Mouse (Mus musculus) heart, postnatal 25 days (tissue): ENCODE measurements around the gene Mea1. TPM values are rescaled to one million over a fixed set of nuclear protein-coding genes. Genes with fewer than 3 reads are reported as not detected.
A peak's percentile ranks its signal among the peaks of the same experiment; 100 is the strongest.

Experiments used
- DNase-seq: peaks from one replicate; pipeline ENCODE4 v3.0.0; 2022; ENCODE audit warnings: low spot score
- intact Hi-C: fragments of 180-260 bp; cut with DNase I; formaldehyde crosslinking; loops from one replicate; pipeline ENCODE4 v1.15.1; 2025
- total RNA-seq, 2 experiments: library from RNA; stranded (reverse); gene quantifications; 2 replicates each; pipeline ENCODE4 v1.2.3; 2021

Mea1 gene
- total RNA-seq, result 10 to 100 TPM; 48.6 to 53.8 TPM

DNA sequence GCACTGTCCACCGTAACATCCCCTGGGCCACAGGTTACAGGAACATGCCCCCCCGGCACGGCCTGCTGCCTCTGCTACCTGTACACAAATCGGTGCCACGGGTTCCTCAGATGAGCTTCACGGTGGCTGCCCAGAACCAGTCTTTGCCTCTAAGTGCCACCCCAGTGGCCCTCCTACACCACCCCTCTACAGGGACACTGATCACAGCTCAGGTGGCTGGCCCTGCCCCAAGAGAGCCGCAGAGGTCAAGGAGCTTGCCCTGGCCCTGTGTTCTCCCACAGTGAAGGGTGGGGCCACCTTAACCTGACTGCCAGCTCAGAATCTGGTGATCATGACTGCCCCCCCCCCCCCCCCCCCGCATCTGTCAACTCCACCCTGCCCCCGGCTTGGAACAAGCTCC lies at the start of gene Mea1:
TSS of gene Mea1 (plus strand) at position 378 of the 400 bp plus-strand sequence.
- intact Hi-C loops, result no loop called here

DNA sequence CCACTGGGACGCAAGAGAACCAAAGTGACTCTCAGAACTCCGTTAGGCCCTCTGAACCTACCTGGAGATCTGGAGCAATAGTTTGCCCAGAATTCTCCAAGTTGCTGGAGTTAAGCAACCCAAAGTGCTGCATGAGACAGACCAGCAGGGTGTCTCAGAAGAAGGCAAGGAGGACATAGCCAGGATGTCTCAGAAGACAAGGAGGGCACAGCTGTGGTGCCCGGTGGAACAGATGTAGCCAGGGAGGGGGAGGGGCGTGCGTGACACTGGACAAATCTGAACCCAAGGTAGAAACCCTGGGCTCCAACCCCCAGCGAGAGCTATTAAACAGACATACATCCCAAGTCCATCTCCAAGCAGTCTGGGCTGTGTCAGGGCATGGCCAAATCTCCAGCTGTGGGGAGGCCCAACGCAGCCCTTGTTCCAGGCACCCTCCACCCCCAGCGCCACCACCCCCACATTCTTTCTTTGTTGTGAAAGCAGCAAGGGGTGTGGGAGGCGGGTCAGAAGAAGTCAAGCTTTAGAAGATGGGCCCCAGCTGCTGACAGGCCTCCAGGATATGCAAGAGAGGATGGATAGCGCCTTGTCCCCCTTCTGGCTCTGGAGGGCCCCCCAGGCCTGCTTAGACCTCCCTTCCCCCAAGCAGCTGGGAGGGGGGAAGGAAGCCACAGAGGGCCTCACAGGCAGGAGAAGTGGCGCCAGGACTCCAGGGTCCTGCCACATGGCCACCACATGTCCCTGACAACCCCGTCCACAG lies 48.7 kb upstream of the Mea1 start:
- DNase-seq, result peak; percentile 55
- intact Hi-C loops, result no loop called here

More for the DNA sequence above, at the start of gene Mea1:
- DNase-seq, result no peak

DNA sequence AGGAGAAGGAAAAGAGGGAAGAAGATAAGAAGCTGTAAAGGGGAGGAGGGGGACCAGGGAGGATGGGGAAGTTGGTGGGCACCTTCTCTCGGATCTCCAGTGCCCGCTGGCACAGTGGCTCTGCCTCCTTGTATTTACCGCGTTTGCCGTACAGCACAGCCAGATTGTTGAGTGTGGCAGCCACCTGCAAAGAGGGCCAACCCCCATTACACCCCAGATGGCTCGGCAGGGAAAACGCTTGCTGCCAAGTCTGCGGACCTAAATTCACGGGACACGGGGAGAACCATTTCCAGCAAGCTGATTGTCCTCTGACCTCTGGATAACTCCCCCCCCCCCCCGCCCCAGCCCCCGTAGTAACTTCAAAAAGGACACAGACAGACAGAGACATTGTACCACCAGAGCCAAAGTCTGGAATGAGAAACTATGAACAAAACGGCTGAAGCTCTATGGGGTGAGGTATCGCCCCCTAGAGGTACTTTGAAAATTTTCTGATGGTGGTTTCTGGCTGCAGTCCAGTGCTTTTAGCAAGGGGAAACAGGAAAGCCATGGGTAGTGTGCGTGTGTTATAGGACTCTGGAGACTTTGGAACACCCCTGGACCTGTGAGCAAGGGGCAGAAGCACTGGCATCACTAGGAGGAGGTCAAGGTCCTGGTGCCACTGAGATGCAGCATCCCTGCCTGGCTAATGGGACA lies 41.6 kb upstream of the Mea1 start:
- intact Hi-C loops, result loop anchor here (2.0 to 5.0 kb wide), 2 partner anchors 35 to 112 kb away; no protein-coding TSS in a partner anchor
- DNase-seq, result no peak

DNA sequence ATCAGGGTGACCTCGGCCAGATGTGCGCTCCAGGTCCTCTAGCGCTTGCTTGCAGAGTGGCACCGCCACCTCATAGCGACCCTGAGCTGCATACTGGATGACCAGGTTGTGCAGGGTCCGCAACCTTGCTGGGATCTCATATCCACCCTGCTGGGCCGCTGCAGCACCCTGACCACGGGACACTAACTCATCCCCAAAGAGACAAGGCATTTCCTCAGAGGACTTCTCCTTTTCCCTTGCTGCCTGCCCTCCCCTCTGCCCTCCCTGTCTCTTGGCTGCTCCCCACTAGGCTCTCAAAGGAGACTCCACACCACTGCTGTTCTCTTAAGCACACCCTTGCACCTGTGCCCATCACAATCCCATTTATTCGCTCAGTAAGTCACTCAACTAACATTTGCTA lies 38.7 kb upstream of the Mea1 start:
- intact Hi-C loops, result loop anchor here (5.0 kb wide), 1 partner anchor 38 kb away; no protein-coding TSS in a partner anchor
- DNase-seq, result no peak

DNA sequence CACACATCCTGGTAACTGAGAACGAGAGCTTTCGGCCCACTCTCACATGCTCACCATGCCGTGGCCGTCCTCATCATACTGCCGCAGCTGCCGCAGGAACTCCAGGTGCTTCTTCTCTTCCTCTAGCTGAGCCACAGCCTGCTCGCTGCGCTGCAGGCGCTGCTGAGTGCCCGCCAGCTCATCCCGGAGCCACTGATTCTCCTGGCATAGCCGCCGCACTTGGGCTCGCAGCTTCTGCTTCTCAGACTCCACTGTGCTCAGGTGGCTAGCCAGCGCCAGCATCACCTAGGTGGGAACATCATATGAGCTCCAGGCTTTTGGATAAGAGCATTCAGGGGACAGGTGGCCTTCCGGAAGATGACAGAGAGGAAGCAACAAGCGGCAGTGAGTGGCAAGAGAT lies 36.5 kb upstream of the Mea1 start:
- intact Hi-C loops, result no loop called here
- DNase-seq, result no peak

DNA sequence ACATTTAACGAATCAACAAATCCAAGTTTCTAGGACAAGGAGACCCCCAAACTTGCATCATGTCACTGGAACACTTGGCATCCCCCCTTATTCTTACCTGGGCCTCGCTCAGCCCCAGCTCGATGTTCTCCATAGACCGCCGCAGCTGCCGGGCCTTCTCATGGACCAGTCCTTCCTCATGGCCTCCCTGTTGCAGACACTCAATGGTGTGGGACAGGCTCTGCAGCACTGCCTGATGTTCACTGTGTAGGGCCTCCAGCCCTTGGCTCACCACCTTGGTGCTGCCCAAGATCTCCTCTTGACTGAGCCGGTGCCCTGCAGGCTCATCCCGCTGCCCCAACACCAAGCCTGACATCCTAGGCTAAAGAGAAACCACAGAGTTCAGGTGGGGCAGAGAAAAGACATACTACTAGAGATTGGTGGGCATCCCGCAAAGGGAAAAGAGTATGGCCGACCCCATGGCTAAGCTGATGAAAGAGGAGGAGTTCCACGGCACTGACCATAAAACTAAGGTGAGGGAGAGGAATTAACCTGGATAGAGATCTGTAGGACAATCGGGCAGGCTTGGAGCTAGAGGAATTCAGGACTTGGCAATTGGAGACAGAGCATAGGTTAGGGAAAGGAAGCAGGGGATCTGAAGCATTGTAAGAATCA lies 34.3 kb upstream of the Mea1 start:
- DNase-seq, result no peak
- intact Hi-C loops, result loop anchor here (2.0 kb wide), 1 partner anchor 87 kb away; the partner anchor contains the start of gene Srf

DNA sequence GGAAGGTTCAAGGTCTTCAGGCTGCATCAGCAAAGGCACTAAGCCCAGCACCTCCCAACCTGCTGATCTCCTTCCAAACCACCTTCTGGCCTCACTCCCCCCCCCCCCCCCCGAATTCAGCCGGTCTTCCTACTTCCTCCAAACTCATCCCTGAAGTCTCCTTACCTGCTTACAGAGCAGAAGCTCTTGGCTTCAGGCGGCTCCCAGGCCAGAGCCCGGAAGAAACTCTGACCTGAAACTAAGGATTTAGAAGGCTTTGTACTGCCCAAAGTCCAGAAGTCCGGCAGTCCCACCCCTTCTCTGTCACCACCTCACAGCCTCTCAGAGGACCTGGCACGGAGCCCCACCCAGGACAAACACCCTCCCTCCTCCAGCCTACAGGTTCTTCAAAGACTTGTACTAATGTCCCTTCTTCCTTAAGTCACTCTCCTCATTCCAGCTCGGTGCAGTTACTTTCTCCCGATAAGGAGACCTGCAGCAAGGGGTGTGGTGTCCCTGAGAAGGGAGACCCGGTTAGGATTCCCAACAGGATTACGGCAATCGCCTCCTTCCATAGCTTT lies 33.6 kb upstream of the Mea1 start:
- DNase-seq, result no peak
- intact Hi-C loops, result loop anchor here (2.0 kb wide), 1 partner anchor 88 kb away; the partner anchor contains the start of gene Srf

DNA sequence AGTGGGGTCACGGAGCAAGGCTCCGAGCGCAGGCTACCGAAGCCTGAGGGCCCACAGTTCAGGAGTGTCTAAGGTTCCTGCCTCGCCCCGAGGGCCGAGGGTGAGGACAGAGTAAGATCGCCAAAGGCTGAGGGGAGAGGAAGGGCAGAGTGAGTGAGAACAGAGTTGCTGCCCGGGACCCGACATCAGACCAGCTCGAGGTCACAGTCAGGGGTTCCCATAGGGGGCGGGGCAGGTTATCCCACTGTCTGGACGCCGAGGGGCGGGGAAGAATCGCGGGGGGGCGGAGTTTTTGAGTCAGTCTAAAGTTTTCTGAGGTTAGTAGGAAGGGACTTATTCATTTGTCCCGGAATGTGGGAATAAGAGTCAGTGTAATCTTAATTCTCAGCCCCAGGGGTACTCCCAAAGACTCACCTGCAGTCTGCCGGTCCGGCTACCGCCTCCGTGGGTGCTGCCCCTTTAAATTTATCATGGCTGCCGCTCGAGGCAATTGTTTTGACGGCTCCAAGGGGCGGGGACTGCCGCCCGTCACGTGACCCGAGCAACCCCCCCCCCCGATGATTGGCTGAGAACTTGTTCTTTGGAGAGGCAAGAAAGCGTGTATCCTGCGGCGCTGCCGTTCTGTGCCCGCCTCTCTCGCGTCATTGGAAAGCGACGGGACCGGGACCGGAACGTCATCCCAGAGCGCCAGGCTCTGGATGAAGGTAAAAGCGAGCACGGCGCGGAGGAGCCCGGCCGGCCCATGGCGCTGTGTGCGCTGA lies 32.9 kb upstream of the Mea1 start, which contains the start of the genes Klc4 and Mrpl2:
TSS of gene Klc4 (minus strand) at position 462 of the 761 bp plus-strand sequence.
TSS of gene Mrpl2 (plus strand) at position 669 of the 761 bp plus-strand sequence.
- DNase-seq, result peak; percentile 96
- intact Hi-C loops, result loop anchor here (2.0 kb wide), 2 partner anchors 67 to 89 kb away; partner anchors contain the start of gene Srf

DNA sequence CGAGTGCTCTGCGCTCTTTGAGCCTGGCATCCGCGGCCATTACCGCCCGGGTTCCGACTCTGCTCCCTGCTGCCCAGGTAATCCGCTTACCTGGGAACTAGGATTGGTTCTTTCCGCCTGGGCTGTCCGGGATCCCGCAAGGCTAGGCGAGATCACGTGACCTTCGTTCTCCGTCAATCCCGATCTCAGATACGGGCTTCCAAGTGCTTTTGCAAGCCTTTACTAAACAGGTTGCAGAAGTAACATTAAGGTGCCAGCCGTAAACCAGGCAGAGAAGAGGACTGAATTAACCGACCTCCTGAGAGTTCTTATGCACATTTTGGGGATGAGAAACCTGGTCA lies 32.3 kb upstream of the Mea1 start:
- no peak for DNase-seq
- intact Hi-C loops, result loop anchor here (2.0 kb wide), 1 partner anchor 67 kb away; no protein-coding TSS in a partner anchor

DNA sequence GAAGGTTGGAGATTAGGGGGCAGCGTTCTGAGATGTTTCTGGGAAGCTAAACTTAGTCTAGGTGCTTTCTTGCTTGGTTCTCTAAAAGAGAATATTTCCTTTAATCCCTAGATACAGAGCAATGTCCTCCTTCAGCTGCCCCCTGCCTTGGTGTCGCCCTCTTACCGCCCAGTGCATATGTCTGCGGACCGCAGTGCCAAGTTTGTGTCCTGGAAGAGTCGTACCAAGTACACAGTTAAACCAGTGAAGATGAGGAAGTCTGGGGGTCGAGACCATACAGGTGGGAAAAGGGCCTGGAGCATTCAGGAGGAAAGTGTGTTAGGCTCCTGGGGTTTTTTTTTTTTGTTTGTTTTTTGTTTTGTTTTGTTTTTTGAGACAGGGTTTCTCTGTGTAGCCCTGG lies 31.3 kb upstream of the Mea1 start:
- no peak for DNase-seq
- intact Hi-C loops, result loop anchor here (2.0 kb wide), 1 partner anchor 66 kb away; no protein-coding TSS in a partner anchor

DNA sequence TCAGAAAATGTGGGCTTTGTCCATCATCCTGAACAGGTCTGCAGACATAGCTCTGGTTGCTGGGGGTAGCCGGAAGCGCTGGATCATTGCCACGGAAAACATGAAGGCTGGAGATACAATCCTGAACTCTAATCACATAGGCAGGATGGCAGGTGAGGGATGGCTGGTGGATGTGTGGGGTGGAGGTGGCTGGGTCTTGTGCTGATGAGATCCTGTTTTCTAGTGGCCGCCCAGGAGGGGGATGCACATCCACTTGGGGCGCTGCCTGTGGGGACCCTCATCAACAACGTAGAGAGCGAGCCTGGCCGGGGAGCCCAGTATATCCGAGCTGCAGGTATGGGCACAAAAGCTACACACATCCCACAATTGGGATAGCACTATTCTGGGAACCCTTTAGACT lies 30.2 kb upstream of the Mea1 start:
- DNase-seq, result no peak
- intact Hi-C loops, result loop anchor here (2.0 kb wide), 1 partner anchor 32 kb away; the partner anchor contains the start of gene Klhdc3

DNA sequence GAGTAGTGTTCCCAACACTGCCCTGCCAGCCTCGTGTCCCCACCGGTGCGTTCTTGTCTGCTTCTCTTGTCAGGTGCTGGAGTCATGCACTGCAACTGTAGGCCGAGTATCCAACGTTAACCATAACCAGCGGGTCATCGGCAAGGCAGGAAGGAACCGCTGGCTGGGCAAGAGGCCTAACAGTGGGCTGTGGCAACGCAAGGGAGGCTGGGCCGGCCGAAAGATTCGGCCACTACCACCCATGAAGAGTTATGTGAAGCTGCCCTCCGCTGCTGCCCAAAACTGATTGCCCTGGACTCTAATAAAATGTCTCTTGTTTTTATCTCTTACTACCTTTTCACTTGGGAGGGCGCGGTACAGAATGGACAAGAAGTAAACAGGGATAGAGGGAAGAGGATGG lies 28.8 kb upstream of the Mea1 start:
- DNase-seq, result no peak
- intact Hi-C loops, result loop anchor here (2.0 kb wide), 1 partner anchor 31 kb away; the partner anchor contains the start of gene Klhdc3

DNA sequence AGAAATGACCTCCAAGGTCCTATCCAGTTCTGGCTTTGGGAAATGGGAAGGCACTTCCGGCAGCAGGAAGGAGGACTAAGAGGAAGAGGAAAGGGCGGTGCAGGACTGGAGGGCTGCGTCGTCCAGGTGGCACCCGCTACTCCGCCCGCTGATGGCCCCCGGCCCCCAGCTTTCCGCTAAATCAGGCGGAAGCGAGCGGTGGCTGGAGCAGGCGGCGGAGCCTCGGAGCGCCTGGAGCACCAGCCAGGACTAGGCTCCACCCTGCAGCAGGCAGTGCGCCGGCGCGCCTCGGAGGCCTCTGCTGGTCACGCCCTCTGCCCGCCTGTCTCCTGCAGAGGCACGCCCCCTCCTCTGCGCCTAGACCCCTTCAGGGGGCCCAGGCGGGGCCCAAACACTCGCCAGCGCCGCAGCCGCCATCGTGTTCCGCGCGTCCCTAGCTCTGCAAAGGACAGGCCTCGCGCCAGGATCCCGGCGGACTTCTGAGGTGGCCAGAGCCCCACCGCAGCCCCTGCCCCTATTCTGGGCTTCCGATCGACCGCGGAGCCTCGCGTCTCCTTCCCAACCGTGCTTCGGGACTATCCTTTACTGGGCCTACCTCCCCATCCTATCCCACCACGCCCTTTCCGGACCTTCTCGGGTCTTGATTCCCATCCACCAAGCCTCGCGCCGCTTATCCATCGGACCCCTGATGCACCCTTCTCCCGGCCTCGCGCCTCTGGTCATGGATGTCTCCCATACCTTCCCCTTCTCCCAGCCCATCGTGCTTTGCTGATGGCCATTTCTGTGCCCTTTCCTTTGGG lies 28.2 kb upstream of the Mea1 start, which contains the start of gene Cul7:
TSS of gene Cul7 (plus strand) at position 106 of the 800 bp plus-strand sequence.
- intact Hi-C loops, result no loop called here
- DNase-seq, result peak; percentile 91

DNA sequence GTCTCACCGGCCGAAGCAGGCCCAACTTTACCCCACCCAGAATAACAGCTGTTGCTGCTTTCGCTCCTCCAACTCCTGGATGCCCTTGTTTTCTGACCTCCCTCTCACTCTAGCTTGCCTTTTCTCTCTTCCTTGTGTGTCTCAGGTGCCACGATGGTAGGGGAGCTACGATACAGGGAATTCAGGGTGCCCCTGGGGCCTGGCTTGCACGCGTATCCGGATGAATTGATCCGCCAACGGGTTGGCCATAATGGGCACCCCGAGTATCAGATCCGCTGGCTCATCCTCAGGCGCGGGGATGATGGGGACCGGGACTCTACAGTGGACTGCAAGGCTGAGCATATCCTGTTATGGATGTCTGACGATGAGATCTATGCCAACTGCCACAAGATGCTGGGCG lies 27.3 kb upstream of the Mea1 start:
- intact Hi-C loops, result no loop called here

DNA sequence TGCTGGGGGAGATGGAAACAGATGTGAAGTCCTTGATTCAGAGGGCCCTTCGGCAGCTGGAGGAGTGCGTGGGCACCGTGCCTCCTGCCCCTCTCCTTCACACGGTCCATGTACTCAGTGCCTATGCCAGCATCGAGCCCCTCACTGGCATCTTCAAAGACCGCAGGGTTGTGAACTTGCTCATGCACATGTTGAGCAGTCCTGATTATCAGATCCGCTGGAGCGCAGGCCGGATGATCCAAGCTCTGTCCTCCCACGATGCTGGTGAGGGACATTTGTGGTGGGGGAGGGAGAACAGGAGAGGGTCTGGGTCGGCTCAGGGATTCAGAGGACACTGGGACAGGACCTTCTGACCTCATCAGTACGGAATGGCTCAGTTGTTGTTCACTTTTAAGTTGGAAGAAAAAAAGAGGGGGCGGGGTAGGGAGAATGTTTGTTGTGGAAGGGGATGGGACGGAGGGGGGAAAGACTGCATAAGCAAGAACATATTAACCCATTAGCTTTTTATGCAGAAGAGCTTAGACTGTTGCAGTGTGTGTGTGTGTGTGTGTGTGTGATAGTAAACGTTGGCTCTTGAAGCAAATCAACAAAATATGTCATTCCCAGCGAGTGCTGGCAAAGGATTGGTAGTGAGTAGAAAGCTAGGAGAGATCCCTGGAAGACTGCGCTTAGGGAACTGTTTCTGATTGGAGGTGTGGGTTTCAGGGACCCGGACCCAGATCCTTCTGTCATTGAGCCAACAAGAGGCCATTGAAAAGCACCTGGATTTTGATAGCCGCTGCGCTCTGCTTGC lies 26.6 kb upstream of the Mea1 start:
- DNase-seq, result no peak
- intact Hi-C loops, result no loop called here

More for the DNA sequence above, 27.3 kb upstream of the Mea1 start:
- DNase-seq, result no peak

DNA sequence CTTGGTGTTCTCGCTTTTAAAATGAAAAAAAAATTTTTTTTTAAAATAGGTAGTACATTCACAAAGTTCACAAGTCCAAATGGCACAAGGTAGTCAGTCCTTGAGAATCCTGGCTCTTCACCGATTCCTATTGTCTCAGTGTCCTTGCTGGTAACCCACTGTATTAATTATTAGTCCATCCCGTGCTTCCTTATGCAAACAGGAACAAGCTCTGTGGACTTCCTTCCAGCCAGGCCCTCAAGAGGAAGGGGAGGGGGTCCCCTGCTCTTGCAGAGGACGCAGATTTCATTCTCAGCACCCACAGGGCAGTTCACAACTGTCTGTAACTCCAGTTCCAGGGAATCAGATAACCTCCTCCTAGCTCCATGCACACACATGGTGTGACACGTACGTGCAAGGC lies 22.5 kb upstream of the Mea1 start:
- intact Hi-C loops, result no loop called here
- no peak for DNase-seq

DNA sequence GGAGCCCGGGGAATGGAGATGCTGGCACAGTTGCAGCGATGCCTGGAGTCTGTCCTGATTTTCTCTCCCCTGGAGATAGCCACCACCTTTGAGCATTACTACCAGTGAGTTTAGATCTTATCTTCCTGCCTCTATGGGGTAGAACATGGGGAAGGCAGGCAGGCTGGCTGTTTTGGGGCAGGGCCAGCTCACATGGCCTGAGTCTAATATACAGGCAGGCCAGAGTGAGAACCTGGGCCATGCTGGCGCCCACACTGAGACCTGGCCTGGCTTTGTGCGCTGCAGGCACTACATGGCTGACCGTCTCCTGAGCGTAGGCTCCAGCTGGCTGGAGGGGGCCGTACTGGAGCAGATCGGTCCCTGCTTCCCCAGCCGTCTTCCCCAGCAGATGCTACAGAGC lies 17.2 kb upstream of the Mea1 start:
- intact Hi-C loops, result no loop called here

DNA sequence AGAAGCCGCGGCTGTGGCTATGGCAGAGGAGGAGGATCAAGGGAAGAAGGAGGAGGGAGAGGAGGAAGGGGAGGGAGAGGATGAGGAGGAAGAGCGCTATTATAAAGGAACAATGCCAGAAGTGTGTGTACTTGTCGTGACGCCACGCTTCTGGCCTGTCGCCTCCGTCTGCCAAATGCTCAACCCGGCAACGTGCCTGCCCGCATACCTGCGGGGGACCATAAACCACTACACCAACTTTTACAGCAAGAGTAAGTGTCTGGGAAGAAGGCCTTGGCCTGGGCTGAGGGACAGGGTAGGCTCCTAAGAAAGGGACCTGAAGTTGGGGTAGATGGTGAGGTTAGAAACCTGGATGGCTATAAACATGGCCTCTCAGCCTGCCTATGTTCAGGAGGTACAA lies 16.6 kb upstream of the Mea1 start:
- intact Hi-C loops, result no loop called here
- no peak for DNase-seq

More for the DNA sequence above, 17.2 kb upstream of the Mea1 start:
- DNase-seq, result no peak
